Mouse (Mus musculus) liver, adult 2 months (tissue): ENCODE measurements around the gene Adam30. TPM values are rescaled to one million over a fixed set of nuclear protein-coding genes. Genes with fewer than 3 reads are reported as not detected.

Experiments
- DNase-seq: peaks from one replicate; pipeline ENCODE4 v3.0.0-alpha.2; 2011; ENCODE audit warnings: low read depth, low spot score; ENCODE audit errors: extremely low read depth
- H3K27ac ChIP-seq: fragments of 200-500 bp; replicated peaks from 2 replicates; pipeline ENCODE4 v1.5.1; 2012; ENCODE audit warnings: low read depth, mild to moderate bottlenecking, control low read depth, inconsistent platforms, low read length; ENCODE audit not compliant: insufficient read depth
- H3K27me3 ChIP-seq: fragments of 200-500 bp; 2 replicates; pipeline ENCODE4 v1.6.1; 2012; ENCODE audit warnings: mild to moderate bottlenecking, moderate library complexity, low read length, inconsistent platforms; ENCODE audit not compliant: control insufficient read depth, insufficient read depth
- H3K36me3 ChIP-seq: fragments of 200-500 bp; 2 replicates; pipeline ENCODE4 v1.6.1; 2012; ENCODE audit warnings: low read length, inconsistent platforms; ENCODE audit not compliant: control insufficient read depth, insufficient read depth
- H3K4me1 ChIP-seq: fragments of 200-500 bp; 2 replicates; pipeline ENCODE4 v1.6.1; 2011; ENCODE audit warnings: low read length; ENCODE audit not compliant: control insufficient read depth, insufficient read depth
- H3K4me3 ChIP-seq: fragments of 200-500 bp; 2 replicates; pipeline ENCODE4 v1.5.1; 2011; ENCODE audit warnings: low read depth, mild to moderate bottlenecking, control low read depth, low read length, moderate library complexity; ENCODE audit not compliant: insufficient read depth
- H3K79me2 ChIP-seq: fragments of 200-500 bp; 2 replicates; pipeline ENCODE4 v1.6.1; 2012; ENCODE audit warnings: inconsistent platforms, mild to moderate bottlenecking, low read length, moderate library complexity; ENCODE audit not compliant: control insufficient read depth, insufficient read depth
- H3K9ac ChIP-seq: fragments of 200-500 bp; 2 replicates; pipeline ENCODE4 v1.6.1; 2012; ENCODE audit warnings: low read depth, mild to moderate bottlenecking, control low read depth, inconsistent platforms, low read length
- CTCF ChIP-seq: fragments of 200-500 bp; IDR thresholded peaks from 2 replicates; pipeline ENCODE4 v1.5.1; 2011; ENCODE audit warnings: low read depth, low read length, control low read depth
- POLR2A ChIP-seq: fragments of 200-500 bp; IDR thresholded peaks from 2 replicates; pipeline ENCODE4 v1.6.1; 2011; ENCODE audit warnings: low read length, control low read depth; ENCODE audit not compliant: insufficient read depth; ENCODE audit errors: extremely low read depth
- WGBS: fragments of 180-500 bp; shearing (Covaris S2); methylation state at CpG from one replicate; pipeline ENCODE4 v1.1.7; 2018; 5-methylcytosine and 5-hydroxymethylcytosine counted together
- polyA plus RNA-seq: library from polyadenylated mRNA; depleted of rRNA; stranded (reverse); fragments of >200 nt; gene quantifications from 2 replicates; pipeline ENCODE4 v1.2.3, GENCODE M21; 2012
- total RNA-seq: library from RNA; depleted of rRNA; stranded (reverse); fragments of >200 nt; gene quantifications from 2 replicates; pipeline ENCODE4 v1.2.3, GENCODE M21; 2014

The Adam30 gene
- total and polyA plus RNA-seq, 2 experiments, result not detected

DNA sequence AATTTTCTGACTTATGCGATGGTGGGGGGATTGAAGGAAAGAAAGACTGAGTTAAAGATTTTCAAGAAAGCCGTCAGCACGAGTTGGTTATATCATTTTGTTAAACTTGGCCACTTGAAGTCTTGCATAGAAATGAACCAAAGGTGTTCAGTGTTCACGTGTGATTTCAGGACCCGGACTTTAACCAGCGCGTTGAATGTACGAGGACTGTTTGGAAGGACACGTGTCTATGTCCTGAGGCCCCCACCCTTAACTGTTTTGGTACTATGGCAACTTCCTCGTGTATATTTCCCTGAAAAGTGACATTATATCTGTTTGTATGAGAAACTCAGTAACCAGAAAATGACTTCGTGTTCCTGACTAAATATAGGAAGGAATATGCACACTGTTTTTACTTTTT is 10.5 kb upstream of the Adam30 start:
- H3K79me2 ChIP-seq, result no peaks in the 10 kb centered on the region
- no peaks in the 10 kb centered on the region for H3K27me3 ChIP-seq
- no peak overlapping the region for H3K4me3 ChIP-seq
- no peak for DNase-seq
- no peak for TF ChIP-seq CTCF
- TF ChIP-seq POLR2A, result no peak
- H3K27ac ChIP-seq, result no peak overlapping the region
- no peak overlapping the region for H3K9ac ChIP-seq
- 91% methylated on average over 11 of the region's 11 CpGs for WGBS
- peaks cover 14% of the 10 kb centered on the region for H3K36me3 ChIP-seq
- no peaks in the 10 kb centered on the region for H3K4me1 ChIP-seq

DNA sequence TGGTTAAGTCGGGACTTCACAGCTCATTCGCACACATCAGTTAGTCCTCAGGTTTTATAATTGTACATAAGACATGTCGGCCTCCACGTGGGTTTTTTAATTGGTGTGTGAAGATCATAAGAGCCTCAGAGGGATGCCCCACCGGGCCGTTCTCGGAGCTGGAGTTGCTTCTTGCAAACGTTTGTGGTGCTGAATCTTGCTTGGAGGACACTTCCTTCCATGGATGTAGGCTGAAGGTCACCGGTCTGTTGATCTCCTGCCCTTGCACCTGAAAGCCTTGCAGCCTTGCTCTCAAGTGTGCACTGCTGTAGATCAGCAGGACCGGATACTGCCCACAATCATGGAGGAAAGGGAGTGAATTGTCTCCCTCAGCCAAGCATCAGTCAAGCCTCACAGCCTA is 9.4 kb upstream of the Adam30 start:
- Histone ChIP-seq H3K36me3 (peaks cover 9% of the 10 kb centered on the region; the same call in 1 of the 2 replicates), H3K27me3 (no peaks in the 10 kb centered on the region), H3K27ac (no peak overlapping the region), H3K9ac (no peak overlapping the region), H3K79me2 (no peaks in the 10 kb centered on the region), H3K4me1 (no peaks in the 10 kb centered on the region), H3K4me3 (no peak overlapping the region)
- no peak for DNase-seq
- 89% methylated on average over 10 of the region's 10 CpGs for WGBS
- TF ChIP-seq POLR2A (no peak), CTCF (no peak)

DNA sequence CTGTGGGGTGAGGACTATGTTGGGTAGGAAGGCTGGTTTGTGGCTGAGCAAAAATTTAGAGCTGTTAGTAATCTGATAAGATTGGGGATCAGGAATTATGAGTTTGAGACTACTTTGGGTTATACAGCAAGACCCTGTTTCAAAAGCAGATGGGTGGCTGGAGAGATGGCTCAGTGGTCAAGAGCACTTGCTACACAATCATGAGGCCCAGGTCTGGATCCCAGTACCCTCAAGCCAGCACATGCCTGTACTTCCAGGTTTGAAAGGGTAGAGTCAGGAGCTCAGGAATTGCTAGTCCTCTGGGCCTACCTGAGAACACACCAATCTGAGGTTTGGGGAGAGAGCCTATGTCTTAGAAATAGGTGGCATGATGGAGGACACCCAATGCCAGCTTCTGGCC is 7.0 kb upstream of the Adam30 start:
- TF ChIP-seq POLR2A (no peak), CTCF (no peak)
- Histone ChIP-seq H3K4me1 (no peaks in the 10 kb centered on the region), H3K27me3 (no peaks in the 10 kb centered on the region), H3K27ac (no peak overlapping the region), H3K9ac (no peak overlapping the region), H3K36me3 (peaks cover 3% of the 10 kb centered on the region; the same call in 1 of the 2 replicates), H3K4me3 (no peak overlapping the region), H3K79me2 (no peaks in the 10 kb centered on the region)
- no peak for DNase-seq

DNA sequence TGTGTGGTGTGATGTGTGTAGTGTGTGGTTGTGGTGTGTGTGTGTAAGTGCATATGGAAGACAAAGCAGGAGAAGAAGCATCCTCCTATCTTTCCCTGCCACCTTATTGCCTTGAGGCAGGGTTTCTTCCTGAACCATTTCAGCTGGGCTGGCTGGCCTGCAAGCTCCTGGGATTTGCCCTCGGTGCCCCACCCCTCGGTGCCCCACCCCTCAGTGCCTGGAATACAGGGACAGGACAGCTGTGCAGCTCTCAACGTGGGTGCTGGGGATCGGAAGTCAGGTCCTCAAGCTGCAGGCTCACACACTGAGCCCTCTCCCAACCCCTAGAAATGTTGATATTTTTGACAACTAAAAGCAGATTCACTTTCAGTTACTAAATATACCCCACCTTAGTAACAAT is 4.3 kb upstream of the Adam30 start:
- no peaks in the 10 kb centered on the region for H3K27me3 ChIP-seq
- no peaks in the 10 kb centered on the region for H3K36me3 ChIP-seq
- H3K4me1 ChIP-seq, result no peaks in the 10 kb centered on the region
- no peak overlapping the region for H3K27ac ChIP-seq
- TF ChIP-seq POLR2A (no peak), CTCF (no peak)
- H3K4me3 ChIP-seq, result no peak overlapping the region
- no peak for DNase-seq
- H3K9ac ChIP-seq, result no peak overlapping the region
- 38% methylated on average over 4 of the region's 4 CpGs for WGBS
- no peaks in the 10 kb centered on the region for H3K79me2 ChIP-seq

DNA sequence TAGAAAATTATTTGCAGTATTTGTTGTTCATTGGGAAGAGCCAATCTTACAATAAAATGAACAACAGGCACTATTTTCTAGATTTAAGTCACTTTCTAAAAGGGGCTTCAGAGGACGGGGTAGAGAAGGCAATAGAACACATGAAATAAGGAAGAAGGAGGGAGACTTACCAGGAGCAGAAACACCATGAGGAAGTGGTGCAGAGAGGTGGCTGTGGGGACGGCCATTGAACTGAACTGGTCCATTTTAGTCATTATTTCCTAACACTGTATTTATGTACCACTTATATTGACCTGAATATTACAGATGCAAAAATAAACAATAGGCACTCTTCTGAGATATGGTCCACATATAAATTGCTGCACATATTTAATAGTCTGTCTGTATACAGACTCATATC is 3.4 kb upstream of the Adam30 start:
- Histone ChIP-seq H3K4me3 (no peak overlapping the region), H3K9ac (no peak overlapping the region), H3K79me2 (no peaks in the 10 kb centered on the region), H3K36me3 (no peaks in the 10 kb centered on the region), H3K27me3 (no peaks in the 10 kb centered on the region), H3K4me1 (no peaks in the 10 kb centered on the region), H3K27ac (no peak overlapping the region)
- TF ChIP-seq POLR2A, result no peak
- TF ChIP-seq CTCF, result no peak
- DNase-seq, result no peak
- 64% methylated on average over 2 of the region's 2 CpGs for WGBS

DNA sequence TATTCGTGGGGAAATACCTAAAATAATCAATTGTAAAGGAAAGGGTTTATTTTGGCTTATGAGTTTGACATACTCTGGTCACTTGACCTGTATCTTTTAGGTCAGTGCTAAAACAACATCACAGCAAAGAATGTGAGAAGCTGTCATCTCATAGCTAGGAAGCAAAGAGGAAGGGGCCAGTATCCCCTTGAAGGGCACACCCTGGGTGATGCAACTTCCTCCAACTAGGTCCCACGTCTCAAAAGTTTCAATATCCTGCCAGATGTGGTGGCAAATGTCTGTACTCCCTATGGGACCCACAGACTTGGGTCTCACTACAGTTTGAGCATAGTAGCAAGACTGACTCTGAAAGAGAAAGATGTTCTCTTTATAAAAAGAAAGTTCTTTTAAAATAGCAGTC is 2.8 kb upstream of the Adam30 start:
- DNase-seq, result no peak
- TF ChIP-seq POLR2A (no peak), CTCF (no peak)

More for the DNA sequence above, 2.8 kb upstream of the Adam30 start:
- WGBS, result 38% methylated on average over 2 of the region's 2 CpGs
- H3K36me3 ChIP-seq, result no peaks in the 10 kb centered on the region
- H3K4me3 ChIP-seq, result no peak overlapping the region
- H3K79me2 ChIP-seq, result no peaks in the 10 kb centered on the region
- no peaks in the 10 kb centered on the region for H3K4me1 ChIP-seq
- H3K27me3 ChIP-seq, result no peaks in the 10 kb centered on the region
- no peak overlapping the region for H3K27ac ChIP-seq
- H3K9ac ChIP-seq, result no peak overlapping the region
